Mouse (Mus musculus) urinary bladder, postnatal 36 days (tissue): Measurements from ENCODE around the gene Tenm3.

Experiments
- DNase-seq, 2 experiments: peaks; one replicate each; pipeline ENCODE4 v3.0.0; 2022; ENCODE audit warnings: low spot score in 2 of 2, mixed read lengths in 1 of 2

The Tenm3 gene

GRCm38 (mm10) chr8:48843931-48844285 lies at the start of gene Tenm3:
Gene Tenm3 (minus strand): TSS chr8:48843951.
- DNase-seq = no peak

- DNase-seq = no peak
Observed at GRCm38 (mm10) chr8:48890216-48890765, 46.5 kb upstream of the Tenm3 start.

- no peak for DNase-seq
Observed at GRCm38 (mm10) chr8:48884270-48884669, 40.5 kb upstream of the Tenm3 start.

- DNase-seq = no peak
Observed at GRCm38 (mm10) chr8:48880585-48880984, 36.8 kb upstream of the Tenm3 start.

- DNase-seq = no peak
Observed at GRCm38 (mm10) chr8:48865972-48866371, 22.2 kb upstream of the Tenm3 start.

- DNase-seq = no peak
Observed at GRCm38 (mm10) chr8:48865485-48865884, 21.7 kb upstream of the Tenm3 start.

GRCm38 (mm10) chr8:48850223-48851010 lies 6.7 kb upstream of the Tenm3 start:
- no peak for DNase-seq

GRCm38 (mm10) chr8:48849091-48849616 lies 5.4 kb upstream of the Tenm3 start:
- no peak for DNase-seq

GRCm38 (mm10) chr8:48844961-48845360 lies 1.2 kb upstream of the Tenm3 start:
- DNase-seq = no peak

- DNase-seq = no peak
Observed at GRCm38 (mm10) chr8:48844370-48844905, 687 bp upstream of the Tenm3 start.

GRCm38 (mm10) chr8:48842991-48843930 lies 490 bp downstream of the Tenm3 start:
- peak in 1 of 2 experiments; percentile 30 for DNase-seq

GRCm38 (mm10) chr8:48842516-48842990 lies 1.2 kb downstream of the Tenm3 start:
- peak; percentile 6 to 13 for DNase-seq

GRCm38 (mm10) chr8:48842035-48842434 lies 1.7 kb downstream of the Tenm3 start:
- no peak for DNase-seq

GRCm38 (mm10) chr8:48835745-48836144 lies 8.0 kb downstream of the Tenm3 start:
- no peak for DNase-seq

- no peak for DNase-seq
Observed at GRCm38 (mm10) chr8:48827454-48827853, 16.3 kb downstream of the Tenm3 start.

GRCm38 (mm10) chr8:48825666-48826065 lies 18.1 kb downstream of the Tenm3 start:
- no peak for DNase-seq

- DNase-seq = no peak
Observed at GRCm38 (mm10) chr8:48822291-48822690, 21.5 kb downstream of the Tenm3 start.

GRCm38 (mm10) chr8:48819962-48820361 lies 23.8 kb downstream of the Tenm3 start:
- DNase-seq = no peak

- DNase-seq = no peak
Observed at GRCm38 (mm10) chr8:48819348-48819747, 24.4 kb downstream of the Tenm3 start.

GRCm38 (mm10) chr8:48816941-48817340 lies 26.8 kb downstream of the Tenm3 start:
- DNase-seq = no peak

GRCm38 (mm10) chr8:48812196-48812741 lies 31.5 kb downstream of the Tenm3 start:
- no peak for DNase-seq
